Mouse (Mus musculus) hindbrain, embryonic 10.5 days (tissue): ENCODE measurements around the gene Tmem150a. TPM values are rescaled to one million over a fixed set of nuclear protein-coding genes. Genes with fewer than 3 reads are reported as not detected.

ENCODE experiments used
- DNase-seq: peaks from one replicate; pipeline ENCODE4 v3.0.0-alpha.2; 2017; ENCODE audit warnings: low spot score
- H3K27ac ChIP-seq: fragments of 300-500 bp; sonication (generic); 2 replicates; pipeline ENCODE4 v1.5.1; 2016; ENCODE audit warnings: mild to moderate bottlenecking, moderate library complexity
- H3K27me3 ChIP-seq: fragments of 300-500 bp; sonication (generic); 2 replicates; pipeline ENCODE4 v1.6.1; 2016; ENCODE audit warnings: mild to moderate bottlenecking; ENCODE audit not compliant: poor library complexity, insufficient read depth, severe bottlenecking
- H3K36me3 ChIP-seq: fragments of 300-500 bp; sonication (generic); 2 replicates; pipeline ENCODE4 v1.6.1; 2016; ENCODE audit warnings: mild to moderate bottlenecking, moderate library complexity
- H3K4me1 ChIP-seq: fragments of 300-500 bp; sonication (generic); replicated peaks from 2 replicates; pipeline ENCODE4 v1.6.1; 2016; ENCODE audit warnings: mild to moderate bottlenecking
- H3K4me3 ChIP-seq: fragments of 300-500 bp; sonication (generic); 2 replicates; pipeline ENCODE4 v1.5.1; 2016; ENCODE audit warnings: mild to moderate bottlenecking, moderate library complexity
- H3K9me3 ChIP-seq: fragments of 300-500 bp; sonication (generic); 2 replicates; pipeline ENCODE4 v1.6.1; 2016; ENCODE audit warnings: mild to moderate bottlenecking, moderate library complexity
- WGBS: fragments of 180-500 bp; shearing (Covaris S2); methylation state at CpG from one replicate; pipeline ENCODE4 v1.1.7; 2016; 5-methylcytosine and 5-hydroxymethylcytosine counted together
- polyA plus RNA-seq: library from polyadenylated mRNA; unstranded; fragments of >200 nt; fragmentation: Nextera tagmentation; extraction: Ambion mirVana; gene quantifications from 2 replicates; pipeline ENCODE4 v1.2.1, GENCODE M21; 2016

Tmem150a gene
- polyA plus RNA-seq, 1 experiment from 2014 or later: 7.0 TPM

- H3K4me3 ChIP-seq: no peak overlapping the region
- H3K36me3 ChIP-seq: no peaks in the 10 kb centered on the region
- H3K4me1 ChIP-seq: peaks cover 17% of the 10 kb centered on the region
- H3K27ac ChIP-seq: no peak overlapping the region
- no peaks in the 10 kb centered on the region for H3K9me3 ChIP-seq
- no peaks in the 10 kb centered on the region for H3K27me3 ChIP-seq
- WGBS: 72% methylated on average over 4 of the region's 4 CpGs
- DNase-seq: no peak
Observed at GRCm38 (mm10) chr6:72367460-72367974, 12.3 kb downstream of the Tmem150a start.

GRCm38 (mm10) chr6:72369557-72369956, 14.3 kb downstream of the Tmem150a start:
- 81% methylated on average over 4 of the region's 4 CpGs for WGBS
- H3K36me3 ChIP-seq: no peaks in the 10 kb centered on the region

GRCm38 (mm10) chr6:72370091-72370490, 14.8 kb downstream of the Tmem150a start:
- Histone ChIP-seq H3K27me3 (no peaks in the 10 kb centered on the region), H3K4me1 (peaks cover 11% of the 10 kb centered on the region), H3K36me3 (no peaks in the 10 kb centered on the region), H3K4me3 (no peak overlapping the region), H3K27ac (no peak overlapping the region), H3K9me3 (no peaks in the 10 kb centered on the region)
- DNase-seq: no peak
- WGBS: 80% methylated on average over 12 of the region's 12 CpGs

More at GRCm38 (mm10) chr6:72369557-72369956, 14.3 kb downstream of the Tmem150a start:
- Histone ChIP-seq H3K27me3 (no peaks in the 10 kb centered on the region), H3K4me1 (peaks cover 11% of the 10 kb centered on the region), H3K27ac (no peak overlapping the region), H3K9me3 (no peaks in the 10 kb centered on the region), H3K4me3 (no peak overlapping the region)
- DNase-seq: no peak

GRCm38 (mm10) chr6:72371147-72371546, 15.9 kb downstream of the Tmem150a start:
- Histone ChIP-seq H3K27ac (peak overlapping the region; percentile 43), H3K9me3 (no peaks in the 10 kb centered on the region), H3K36me3 (no peaks in the 10 kb centered on the region), H3K4me1 (peaks cover 11% of the 10 kb centered on the region), H3K27me3 (no peaks in the 10 kb centered on the region), H3K4me3 (no peak overlapping the region)
- DNase-seq: no peak
- 49% methylated on average over 5 of the region's 5 CpGs for WGBS

GRCm38 (mm10) chr6:72371571-72371970, 16.3 kb downstream of the Tmem150a start:
- Histone ChIP-seq H3K4me1 (peaks cover 11% of the 10 kb centered on the region), H3K9me3 (no peaks in the 10 kb centered on the region), H3K4me3 (no peak overlapping the region), H3K27ac (peak overlapping the region; percentile 43), H3K36me3 (no peaks in the 10 kb centered on the region), H3K27me3 (no peaks in the 10 kb centered on the region)
- no peak for DNase-seq
- WGBS: 24% methylated on average over 1 of the region's 1 CpGs

GRCm38 (mm10) chr6:72373184-72373583, 17.9 kb downstream of the Tmem150a start:
- Histone ChIP-seq H3K27ac (no peak overlapping the region), H3K4me3 (no peak overlapping the region), H3K36me3 (no peaks in the 10 kb centered on the region), H3K27me3 (peaks cover 4% of the 10 kb centered on the region), H3K4me1 (peaks cover 11% of the 10 kb centered on the region), H3K9me3 (no peaks in the 10 kb centered on the region)
- no peak for DNase-seq
- 88% methylated on average over 4 of the region's 4 CpGs for WGBS

- WGBS: 80% methylated on average over 7 of the region's 7 CpGs
- H3K27ac ChIP-seq: no peak overlapping the region
Observed at GRCm38 (mm10) chr6:72374206-72374605, 19.0 kb downstream of the Tmem150a start.

GRCm38 (mm10) chr6:72374820-72375563, 19.7 kb downstream of the Tmem150a start:
- no peaks in the 10 kb centered on the region for H3K36me3 ChIP-seq
- WGBS: 84% methylated on average over 15 of the region's 15 CpGs
- no peak overlapping the region for H3K27ac ChIP-seq
- no peak overlapping the region for H3K4me3 ChIP-seq
- peaks cover 22% of the 10 kb centered on the region for H3K27me3 ChIP-seq
- DNase-seq: no peak
- no peaks in the 10 kb centered on the region for H3K9me3 ChIP-seq
- H3K4me1 ChIP-seq: peaks cover 15% of the 10 kb centered on the region

More at GRCm38 (mm10) chr6:72374206-72374605, 19.0 kb downstream of the Tmem150a start:
- no peak overlapping the region for H3K4me3 ChIP-seq
- no peaks in the 10 kb centered on the region for H3K9me3 ChIP-seq
- no peak for DNase-seq
- peaks cover 11% of the 10 kb centered on the region for H3K4me1 ChIP-seq
- H3K27me3 ChIP-seq: peaks cover 14% of the 10 kb centered on the region
- no peaks in the 10 kb centered on the region for H3K36me3 ChIP-seq

GRCm38 (mm10) chr6:72378510-72379234, 23.4 kb downstream of the Tmem150a start:
- no peak overlapping the region for H3K27ac ChIP-seq
- H3K36me3 ChIP-seq: no peaks in the 10 kb centered on the region
- H3K27me3 ChIP-seq: peaks cover 40% of the 10 kb centered on the region
- WGBS: 85% methylated on average over 8 of the region's 8 CpGs
- H3K4me3 ChIP-seq: no peak overlapping the region
- peaks cover 10% of the 10 kb centered on the region for H3K4me1 ChIP-seq
- DNase-seq: no peak
- H3K9me3 ChIP-seq: no peaks in the 10 kb centered on the region

GRCm38 (mm10) chr6:72379377-72380130, 24.3 kb downstream of the Tmem150a start:
- peaks cover 40% of the 10 kb centered on the region for H3K27me3 ChIP-seq
- H3K4me1 ChIP-seq: peaks cover 10% of the 10 kb centered on the region
- DNase-seq: no peak
- no peaks in the 10 kb centered on the region for H3K9me3 ChIP-seq
- H3K27ac ChIP-seq: peak overlapping the region; percentile 71
- WGBS: 37% methylated on average over 7 of the region's 7 CpGs
- H3K36me3 ChIP-seq: no peaks in the 10 kb centered on the region
- peak overlapping the region; percentile 55 for H3K4me3 ChIP-seq

GRCm38 (mm10) chr6:72380131-72380770, 25.0 kb downstream of the Tmem150a start, which contains the start of gene Vamp5:
Vamp5 (minus strand) TSS chr6:72380468.
- DNase-seq: peak; percentile 39
- H3K9me3 ChIP-seq: no peaks in the 10 kb centered on the region
- H3K4me3 ChIP-seq: peak within 1 kb of the TSS; percentile 55
- H3K27me3 ChIP-seq: peaks cover 40% of the 10 kb centered on the region
- H3K4me1 ChIP-seq: peaks cover 10% of the 10 kb centered on the region
- peak within 1 kb of the TSS; percentile 71 for H3K27ac ChIP-seq
- 2% methylated on average over 49 of the region's 49 CpGs for WGBS
- H3K36me3 ChIP-seq: no peaks in the 10 kb centered on the region

- no peak for DNase-seq
- Histone ChIP-seq H3K36me3 (no peaks in the 10 kb centered on the region), H3K27me3 (peaks cover 40% of the 10 kb centered on the region), H3K4me3 (no peak overlapping the region), H3K27ac (no peak overlapping the region), H3K9me3 (no peaks in the 10 kb centered on the region), H3K4me1 (peaks cover 11% of the 10 kb centered on the region)
- 84% methylated on average over 6 of the region's 6 CpGs for WGBS
Observed at GRCm38 (mm10) chr6:72382494-72382893, 27.2 kb downstream of the Tmem150a start.
